27 mouse cellular contexts compared by ENCODE assay signal in the genomic region with DNA sequence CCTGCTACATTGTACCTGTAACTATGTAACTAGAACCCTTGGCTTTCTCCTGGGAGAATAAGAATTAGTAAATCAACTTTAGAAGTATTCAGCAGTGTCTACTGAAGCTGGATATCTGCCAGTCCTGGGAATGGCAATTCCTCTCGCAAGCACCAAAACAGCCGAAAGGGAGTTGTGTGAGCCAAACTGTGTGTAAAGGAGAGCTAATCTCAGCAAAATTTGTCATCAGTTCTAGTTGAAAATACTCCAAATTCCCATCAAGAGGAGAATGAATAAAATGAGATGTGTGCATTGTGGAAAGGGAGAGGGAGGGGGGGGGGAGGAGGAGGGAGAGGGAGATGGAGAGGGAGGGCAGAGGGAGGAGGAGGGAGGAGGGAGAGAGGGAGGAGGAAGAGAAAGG.
DNase-seq lines count a peak whose midpoint lies in the region; TF ChIP-seq lines count a peak whose summit lies in the region.
"Had no signal": no experiment of that assay in that cellular context is flagged by ENCODE, and none has a peak within 500 bp of the region (broad histone marks: within the 10 kb centered on the region; RNA-seq: fewer than 3 reads in every experiment).

No protein-coding gene starts in this region.

- no peak for DNase-seq in left cerebral cortex, adult 2 months (ENCODE audit: extremely low spot score in 1 of 2, low spot score in 2 of 2)
- no peak for DNase-seq in left cerebral cortex, postnatal 14 days (ENCODE audit: low spot score in 2 of 2)
- DNase-seq in brain, adult 2 months (ENCODE audit: low read depth, low spot score): peak; percentile 83
- DNase-seq in brain, embryonic 14.5 days (ENCODE audit: low read depth): peak; percentile 70
- DNase-seq in thymus, postnatal 10 days (ENCODE audit: low spot score in 2 of 2): no peak
- DNase-seq in right cerebral cortex, postnatal 14 days: no peak
- DNase-seq: adrenal gland, adult 8-10 months; adrenal gland, postnatal 25 days; cerebellum, adult 11 months; cerebellum, adult 2 months; cerebellum, adult 9-11 months; cerebellum, postnatal 25 days; embryo, embryonic 11 days; forebrain, postnatal 0 days; gastrocnemius, postnatal 10 days; gastrocnemius, postnatal 36 days; heart, adult 2 months; heart, postnatal 14 days; heart, postnatal 4 days had no signal

- H3K27ac ChIP-seq in left cerebral cortex, adult 2 months: peak overlapping the region; percentile 61
- H3K27ac ChIP-seq: embryonic facial prominence, embryonic 10.5 days; embryonic facial prominence, embryonic 13.5 days; forebrain, embryonic 13.5 days; heart, adult 2 months; heart, embryonic 10.5 days; heart, embryonic 13.5 days; hindbrain, embryonic 14.5 days; hindbrain, postnatal 0 days had no signal

- TF ChIP-seq POLR2A in brain, embryonic 14.5 days (IDR thresholded peaks at IDR 0.05; ENCODE audit: borderline replicate concordance, extremely low read depth, insufficient read depth, insufficient read length, poor library complexity, severe bottlenecking): no peak

- intact Hi-C loops in left cerebral cortex, adult 2 months (cut with DNase I): loop anchor here (5.0 kb wide), 5 partner anchors 37 to 367 kb away; no protein-coding TSS in a partner anchor
- intact Hi-C loops in left cerebral cortex, postnatal 14 days (cut with DNase I): no loop called here

- no peak overlapping the region for H3K4me3 ChIP-seq in left cerebral cortex, adult 2 months
- H3K4me3 ChIP-seq: embryonic facial prominence, embryonic 10.5 days; embryonic facial prominence, embryonic 13.5 days; erythroblast, embryonic 14.5 days; forebrain, embryonic 13.5 days; heart, adult 2 months; heart, embryonic 10.5 days; heart, embryonic 13.5 days had no signal

- no peak for TF ChIP-seq CTCF in left cerebral cortex, adult 2 months (IDR thresholded peaks at IDR 0.05)
- no peak for TF ChIP-seq CTCF in brain, embryonic 14.5 days (IDR thresholded peaks at IDR 0.05; ENCODE audit: borderline replicate concordance, extremely low read depth, insufficient read depth, insufficient read length)

Comparison
In these comparisons a context has a peak if more than half of its experiments do, and no peak if none do; other contexts are left out.
1. DNase-seq: peak in brain, adult 2 months (single experiment) and brain, embryonic 14.5 days (single experiment); none in left cerebral cortex, adult 2 months (0 of 2), left cerebral cortex, postnatal 14 days (0 of 2), thymus, postnatal 10 days (0 of 2) and right cerebral cortex, postnatal 14 days (single experiment).